In the genomic region with DNA sequence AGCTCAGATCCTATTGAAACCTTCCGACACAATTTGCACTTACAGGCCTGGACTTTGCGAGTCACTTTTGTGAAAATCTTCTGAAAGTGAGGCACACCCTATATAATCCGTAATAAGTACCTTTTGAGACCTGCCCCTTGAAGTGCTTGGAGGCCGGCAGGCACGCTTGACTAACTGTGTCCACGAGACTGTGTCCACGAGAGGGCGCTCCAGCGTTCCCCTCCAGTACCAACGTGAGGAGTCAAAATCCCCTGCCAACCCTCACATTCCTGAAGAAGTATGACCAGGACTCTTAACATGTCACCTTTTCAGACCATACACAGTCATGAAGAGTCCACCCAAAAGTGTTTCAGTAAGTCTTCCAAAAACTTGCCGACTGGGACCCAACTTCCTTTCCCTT, we compare ENCODE assay signal across 8 mouse cellular contexts. TPM values are rescaled to one million over a fixed set of nuclear protein-coding genes. Genes with fewer than 3 reads are reported as not detected.
DNase-seq lines count a peak whose midpoint lies in the region; ATAC-seq lines count a peak whose summit lies in the region.

No protein-coding gene starts in this region.

- H3K36me3 ChIP-seq in hindbrain, embryonic 12.5 days = no peaks in the 10 kb centered on the region

- H3K27ac ChIP-seq in hindbrain, embryonic 12.5 days = no peak overlapping the region

- ATAC-seq in hindbrain, embryonic 12.5 days (ENCODE audit: low FRiP score) = no peak

- WGBS in hindbrain, embryonic 12.5 days = 2% methylated on average over 11 of the region's 11 CpGs

- H3K4me1 ChIP-seq in hindbrain, embryonic 12.5 days = peaks cover 33% of the 10 kb centered on the region

- no peak overlapping the region for H3K4me3 ChIP-seq in hindbrain, embryonic 12.5 days

- DNase-seq in R1 (ENCODE audit: low read depth, low spot score) = peak; percentile 92
- DNase-seq in cerebellum, postnatal 10 days = peak; percentile 97 to 99
- DNase-seq in frontal cortex, postnatal 25 days (ENCODE audit: low spot score in 2 of 2) = peak; percentile 90
- DNase-seq in layer of hippocampus, adult 9-11 months = peak; percentile 79
- peak; percentile 95 for DNase-seq in lung, postnatal 14 days
- DNase-seq in retina, postnatal 1 day = peak; percentile 90
- peak; percentile 63 for DNase-seq in urinary bladder, adult 2 months (ENCODE audit: low spot score)

- no peaks in the 10 kb centered on the region for H3K27me3 ChIP-seq in hindbrain, embryonic 12.5 days

- H3K9me3 ChIP-seq in hindbrain, embryonic 12.5 days (replicated peaks) = no peaks in the 10 kb centered on the region

- H3K4me2 ChIP-seq in hindbrain, embryonic 12.5 days (replicated peaks) = peak overlapping the region; percentile 87

- no peak overlapping the region for H3K9ac ChIP-seq in hindbrain, embryonic 12.5 days

RNA-seq across cellular contexts. Expression of gene Mtcl1, which starts 1.6 kb away (rescaled TPM):
- 60.3 and 60.4 TPM in 2 replicates for polyA plus RNA-seq in hindbrain, embryonic 12.5 days (2016; fragmentation: Nextera tagmentation; extraction: Ambion mirVana)
- 5.8 and 9.0 TPM in 2 replicates for polyA plus RNA-seq in urinary bladder, adult 2 months (2012; rRNA removed)
